Mouse (Mus musculus) liver, embryonic 13.5 days (tissue): ENCODE measurements at regions not wholly inside any gene's neighbourhood (a gene's known extent, or its start where the extent isn't known, plus 50 kb on each side); places are given as distances from the start of the nearest gene placed in this dataset.
"Not testable (repeated sequence)": the region's sequence is repeated elsewhere in the genome, so short reads cannot be mapped to it uniquely, and the experiment has no call there.

Experiments used
- ATAC-seq: fragments of 200-750 bp; cut with Nextera tagmentation; 2 replicates; pipeline ENCODE4 v1.8.0; 2017; ENCODE audit warnings: low read depth, mild to moderate bottlenecking, moderate number of reproducible peaks, moderate library complexity
- DNase-seq: peaks from one replicate; pipeline ENCODE4 v3.0.0; 2022
- H3K27ac ChIP-seq: fragments of 300-500 bp; sonication (generic); 2 replicates; pipeline ENCODE4 v1.5.1; 2015; ENCODE audit warnings: moderate library complexity, mild to moderate bottlenecking, inconsistent platforms
- H3K27me3 ChIP-seq: fragments of 300-500 bp; sonication (generic); 2 replicates; pipeline ENCODE4 v1.6.1; 2015; ENCODE audit warnings: mild to moderate bottlenecking, inconsistent platforms
- H3K36me3 ChIP-seq: fragments of 300-500 bp; sonication (generic); 2 replicates; pipeline ENCODE4 v1.6.1; 2015; ENCODE audit warnings: mild to moderate bottlenecking, inconsistent platforms
- H3K4me1 ChIP-seq: fragments of 300-500 bp; sonication (generic); replicated peaks from 2 replicates; pipeline ENCODE4 v1.6.1; 2015; ENCODE audit warnings: inconsistent platforms
- H3K4me2 ChIP-seq: fragments of 300-500 bp; sonication (generic); 2 replicates; pipeline ENCODE4 v1.6.1; 2015; ENCODE audit warnings: inconsistent platforms, mild to moderate bottlenecking, moderate library complexity
- H3K4me3 ChIP-seq: fragments of 300-500 bp; sonication (generic); replicated peaks from 2 replicates; pipeline ENCODE4 v1.5.1; 2015; ENCODE audit warnings: mild to moderate bottlenecking, inconsistent platforms
- H3K9ac ChIP-seq: fragments of 300-500 bp; sonication (generic); 2 replicates; pipeline ENCODE4 v1.6.1; 2015; ENCODE audit warnings: mild to moderate bottlenecking, inconsistent platforms
- H3K9me3 ChIP-seq: fragments of 300-500 bp; sonication (generic); replicated peaks from 2 replicates; pipeline ENCODE4 v1.6.1; 2016; ENCODE audit warnings: inconsistent platforms
- WGBS: fragments of 180-500 bp; shearing (Covaris S2); methylation state at CpG from one replicate; pipeline ENCODE4 v1.1.7; 2015; ENCODE audit not compliant: insufficient replicate concordance; 5-methylcytosine and 5-hydroxymethylcytosine counted together

DNA sequence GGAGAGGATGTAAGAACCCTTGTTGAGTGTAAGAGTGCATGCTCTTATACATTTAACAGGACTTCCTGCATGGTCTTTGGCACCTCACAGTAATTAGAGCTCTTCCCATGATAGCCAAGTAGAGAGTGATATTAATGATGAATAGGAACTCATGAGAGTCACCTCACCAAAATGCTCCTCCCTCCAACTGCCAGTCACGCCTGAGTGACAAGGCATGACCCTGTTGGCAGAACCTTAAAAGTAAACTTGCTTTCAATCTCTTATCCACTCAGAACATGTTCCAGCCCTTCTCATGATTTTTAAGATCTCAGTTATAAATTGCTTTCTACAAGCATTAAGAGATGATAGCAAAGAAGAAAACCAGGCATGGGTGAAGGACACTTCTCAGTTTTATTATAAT, 291.8 kb downstream of the Tox3 start:
- 58% methylated on average over 1 of the region's 1 CpGs for WGBS
- no peak overlapping the region for H3K4me2 ChIP-seq
- H3K9ac ChIP-seq, result no peak overlapping the region
- no peak overlapping the region for H3K27ac ChIP-seq
- no peaks in the 10 kb centered on the region for H3K27me3 ChIP-seq
- H3K36me3 ChIP-seq, result no peaks in the 10 kb centered on the region
- no peaks in the 10 kb centered on the region for H3K9me3 ChIP-seq
- DNase-seq, result no peak
- ATAC-seq, result no peak
- H3K4me1 ChIP-seq, result no peaks in the 10 kb centered on the region
- H3K4me3 ChIP-seq, result no peak overlapping the region

DNA sequence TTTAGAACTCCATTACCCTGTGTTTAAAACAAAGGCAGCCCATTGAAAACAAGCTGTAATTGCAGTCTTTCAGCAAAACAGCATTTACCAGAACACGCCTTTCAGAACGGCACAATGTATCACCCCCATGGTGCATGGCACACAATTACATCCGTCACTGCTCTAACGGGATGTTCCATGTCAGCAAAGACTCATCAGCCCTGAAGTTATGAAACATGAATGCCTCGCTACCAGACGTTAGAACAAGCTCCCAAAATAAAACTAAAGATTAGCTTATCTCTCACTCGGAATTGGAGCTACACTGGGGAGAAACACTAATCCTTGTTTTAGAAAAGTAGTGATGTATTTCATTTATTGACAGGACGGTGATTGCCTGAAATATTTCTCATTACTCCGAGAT, 301.4 kb downstream of the Tox3 start:
- no peak overlapping the region for H3K4me2 ChIP-seq
- no peak overlapping the region for H3K27ac ChIP-seq
- no peaks in the 10 kb centered on the region for H3K36me3 ChIP-seq
- no peak overlapping the region for H3K4me3 ChIP-seq
- 68% methylated on average over 9 of the region's 9 CpGs for WGBS
- ATAC-seq (no peak), DNase-seq (no peak)
- H3K27me3 ChIP-seq, result no peaks in the 10 kb centered on the region
- no peaks in the 10 kb centered on the region for H3K4me1 ChIP-seq
- H3K9ac ChIP-seq, result no peak overlapping the region
- H3K9me3 ChIP-seq, result no peaks in the 10 kb centered on the region

DNA sequence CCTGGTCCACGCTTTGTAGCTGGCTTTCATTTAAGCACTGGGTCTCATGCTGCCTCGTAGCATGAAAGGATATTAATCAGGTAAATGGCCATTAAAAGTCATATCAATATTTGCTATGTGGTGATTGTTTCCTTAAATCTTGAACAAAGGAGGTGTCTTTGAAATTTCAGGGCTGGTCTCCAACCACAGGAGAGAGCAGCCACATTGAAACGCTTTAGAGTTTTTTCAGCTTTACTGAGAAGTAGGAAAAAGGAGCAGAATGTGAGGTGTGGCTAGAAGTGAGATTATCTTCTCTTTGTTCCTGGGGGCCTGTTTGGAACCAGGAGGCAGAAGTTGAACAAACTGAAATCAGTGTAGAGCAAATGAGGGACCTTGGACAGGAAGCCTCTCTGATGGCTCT, 311.7 kb downstream of the Tox3 start:
- Histone ChIP-seq H3K4me2 (no peak overlapping the region), H3K27ac (no peak overlapping the region), H3K9ac (no peak overlapping the region), H3K9me3 (no peaks in the 10 kb centered on the region), H3K4me3 (no peak overlapping the region), H3K36me3 (no peaks in the 10 kb centered on the region), H3K4me1 (no peaks in the 10 kb centered on the region), H3K27me3 (no peaks in the 10 kb centered on the region)
- ATAC-seq (no peak), DNase-seq (no peak)
- WGBS, result 51% methylated on average over 3 of the region's 3 CpGs

DNA sequence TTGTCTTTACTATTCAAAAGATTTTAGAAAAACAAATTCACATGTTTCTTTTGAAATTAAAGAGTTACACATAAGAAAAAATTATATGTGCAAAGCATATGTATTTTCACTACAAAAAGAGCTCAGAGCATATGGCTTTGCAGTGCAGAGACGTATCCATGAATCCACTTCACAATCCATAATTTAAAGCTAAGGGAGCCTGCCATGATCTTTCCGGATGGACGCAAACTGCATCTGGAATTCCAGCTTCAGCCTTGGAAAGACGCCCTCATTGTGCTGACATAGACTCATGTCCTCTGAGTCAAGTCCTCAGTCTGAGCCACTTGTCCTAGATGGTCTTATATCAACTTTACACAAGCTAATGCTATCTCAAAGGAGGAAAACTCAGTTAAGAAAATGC, 315.6 kb downstream of the Tox3 start:
- H3K4me1 ChIP-seq, result no peaks in the 10 kb centered on the region
- WGBS, result 75% methylated on average over 4 of the region's 4 CpGs
- ATAC-seq (no peak), DNase-seq (no peak)
- no peaks in the 10 kb centered on the region for H3K36me3 ChIP-seq
- no peak overlapping the region for H3K9ac ChIP-seq
- no peak overlapping the region for H3K27ac ChIP-seq
- H3K4me3 ChIP-seq, result no peak overlapping the region
- H3K27me3 ChIP-seq, result no peaks in the 10 kb centered on the region
- no peak overlapping the region for H3K4me2 ChIP-seq
- H3K9me3 ChIP-seq, result no peaks in the 10 kb centered on the region

DNA sequence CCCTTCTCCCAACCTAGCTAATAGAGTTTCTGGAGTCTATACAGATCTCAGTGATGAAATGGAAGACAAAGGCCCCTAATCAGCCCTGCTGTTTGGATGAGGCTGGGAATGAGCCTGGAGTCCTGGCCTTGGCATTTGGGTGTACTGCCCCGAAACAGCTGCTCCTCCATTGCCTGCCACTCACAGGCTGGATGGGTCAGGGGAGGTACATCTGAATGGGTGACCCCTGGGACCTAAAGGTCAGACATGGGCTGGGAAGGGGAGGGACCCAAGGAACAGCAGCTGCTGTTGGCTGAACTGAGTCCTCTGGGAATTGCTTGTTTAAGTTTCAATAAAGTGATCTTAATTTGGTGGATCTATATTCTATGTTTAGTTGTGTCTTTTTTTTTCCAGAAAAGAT, 316.9 kb downstream of the Tox3 start:
- Histone ChIP-seq H3K4me1 (no peaks in the 10 kb centered on the region), H3K36me3 (no peaks in the 10 kb centered on the region), H3K9me3 (no peaks in the 10 kb centered on the region), H3K27me3 (no peaks in the 10 kb centered on the region), H3K9ac (no peak overlapping the region), H3K4me3 (no peak overlapping the region), H3K4me2 (no peak overlapping the region), H3K27ac (no peak overlapping the region)
- no peak for ATAC-seq
- DNase-seq, result no peak
- WGBS, result 27% methylated on average over 1 of the region's 1 CpGs

DNA sequence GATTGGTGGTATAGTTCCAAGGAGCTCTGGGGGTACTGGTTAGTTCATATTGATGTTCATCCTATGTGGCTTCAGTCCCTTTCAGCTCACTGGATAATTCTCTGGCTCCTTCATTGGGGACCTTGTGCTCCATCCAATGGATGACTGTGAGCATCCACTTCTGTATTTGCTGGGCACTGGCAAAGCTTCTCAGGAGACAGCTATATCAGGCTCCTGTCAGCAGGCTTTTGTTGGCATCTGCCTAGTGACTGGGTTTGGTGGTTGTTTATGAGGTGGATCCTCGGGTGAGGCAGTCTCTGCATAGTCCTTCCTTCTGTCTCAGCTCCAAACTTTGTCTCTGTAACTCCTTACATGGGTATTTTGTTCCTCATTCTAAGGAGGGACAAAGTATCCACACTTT, 330.2 kb downstream of the Tox3 start:
- 41% methylated on average over 1 of the region's 1 CpGs for WGBS
- not testable (repeated sequence) for H3K27ac ChIP-seq, H3K27me3 ChIP-seq, H3K4me1 ChIP-seq, H3K36me3 ChIP-seq, H3K9ac ChIP-seq, H3K9me3 ChIP-seq, DNase-seq, H3K4me2 ChIP-seq, H3K4me3 ChIP-seq, ATAC-seq

DNA sequence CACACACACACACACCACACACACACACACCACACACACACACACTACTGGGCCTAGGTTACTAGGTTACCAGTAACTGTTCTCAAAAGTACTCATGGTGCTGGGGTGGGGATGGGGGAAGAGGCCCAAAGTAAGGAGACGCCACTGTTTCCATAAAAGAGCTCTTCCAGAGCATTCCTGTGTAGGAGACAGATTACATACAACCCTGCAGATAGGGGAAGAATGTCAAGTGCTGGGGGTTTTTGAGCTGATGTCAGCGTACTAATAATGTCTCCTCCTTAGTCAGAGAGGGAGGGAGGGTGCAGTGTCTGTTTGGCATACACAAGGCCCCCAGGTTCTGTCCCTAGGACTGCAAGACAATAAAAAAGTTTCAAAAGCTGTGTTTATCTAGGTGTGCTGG, 334.4 kb downstream of the Tox3 start:
- no peak overlapping the region for H3K27ac ChIP-seq
- 48% methylated on average over 2 of the region's 2 CpGs for WGBS
- H3K36me3 ChIP-seq, result no peaks in the 10 kb centered on the region
- H3K9ac ChIP-seq, result no peak overlapping the region
- ATAC-seq, result no peak
- DNase-seq, result no peak
- H3K9me3 ChIP-seq, result no peaks in the 10 kb centered on the region
- no peak overlapping the region for H3K4me3 ChIP-seq
- no peaks in the 10 kb centered on the region for H3K4me1 ChIP-seq
- no peaks in the 10 kb centered on the region for H3K27me3 ChIP-seq
- no peak overlapping the region for H3K4me2 ChIP-seq

DNA sequence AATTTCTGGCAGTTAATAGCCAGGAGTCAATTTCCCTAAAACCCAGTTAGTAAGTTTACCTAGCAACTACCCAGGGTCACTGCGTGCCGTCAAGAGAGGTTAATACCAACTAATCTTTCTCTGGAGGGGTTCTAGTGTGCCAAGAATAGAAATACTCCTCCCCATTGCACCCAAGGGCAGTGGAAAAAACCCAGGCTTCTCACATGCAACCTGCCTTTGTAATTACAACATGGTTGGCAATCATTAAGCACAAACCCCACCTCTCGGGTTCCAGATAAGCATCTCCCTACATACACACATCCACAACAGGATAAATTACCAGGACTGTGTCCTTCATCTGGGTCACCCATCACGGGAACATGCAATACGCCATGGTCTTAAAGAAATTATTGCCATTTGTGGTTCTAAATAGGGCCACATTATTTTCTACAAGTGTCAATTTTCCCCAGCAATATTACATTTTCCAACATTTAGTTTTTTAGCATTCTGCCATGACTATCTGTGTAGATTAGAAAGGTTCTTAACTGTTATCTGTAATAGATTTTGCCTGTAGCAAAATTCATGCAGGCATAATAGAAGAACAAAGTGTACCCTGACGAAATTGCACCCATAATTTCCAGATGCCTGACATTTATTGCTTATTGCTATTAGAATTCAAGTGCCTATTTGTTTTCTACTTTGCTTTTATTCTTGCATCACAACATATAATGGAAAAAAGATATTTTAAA, 336.3 kb downstream of the Tox3 start:
- ATAC-seq (no peak), DNase-seq (no peak)
- Histone ChIP-seq H3K36me3 (no peaks in the 10 kb centered on the region), H3K4me3 (no peak overlapping the region), H3K9me3 (no peaks in the 10 kb centered on the region), H3K4me1 (no peaks in the 10 kb centered on the region), H3K4me2 (no peak overlapping the region), H3K27ac (no peak overlapping the region), H3K9ac (no peak overlapping the region), H3K27me3 (no peaks in the 10 kb centered on the region)
- WGBS, result 65% methylated on average over 6 of the region's 6 CpGs

DNA sequence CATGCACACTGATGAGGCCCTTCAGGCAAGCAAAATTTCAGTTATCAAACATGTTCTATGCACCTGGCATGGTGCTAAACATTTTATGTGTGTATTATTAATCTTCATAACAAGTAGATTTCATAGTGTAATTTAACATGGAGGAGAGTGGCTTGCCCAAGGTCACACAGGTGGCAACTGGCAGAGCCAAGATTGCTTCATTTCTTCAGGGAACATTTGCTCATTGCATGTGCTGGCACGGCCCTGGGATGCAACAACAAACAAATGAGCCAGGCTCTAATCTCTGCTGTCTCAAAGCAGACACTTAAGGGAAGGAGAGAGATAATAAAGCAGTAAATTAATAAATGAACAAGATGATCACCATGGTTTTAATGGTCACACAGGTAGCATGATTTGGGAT, 338.7 kb downstream of the Tox3 start:
- no peaks in the 10 kb centered on the region for H3K27me3 ChIP-seq
- no peaks in the 10 kb centered on the region for H3K9me3 ChIP-seq
- no peaks in the 10 kb centered on the region for H3K4me1 ChIP-seq
- ATAC-seq (no peak), DNase-seq (no peak)
- no peaks in the 10 kb centered on the region for H3K36me3 ChIP-seq
- H3K27ac ChIP-seq, result no peak overlapping the region
- H3K4me3 ChIP-seq, result no peak overlapping the region
- H3K9ac ChIP-seq, result no peak overlapping the region
- no peak overlapping the region for H3K4me2 ChIP-seq
- 48% methylated on average over 1 of the region's 1 CpGs for WGBS

DNA sequence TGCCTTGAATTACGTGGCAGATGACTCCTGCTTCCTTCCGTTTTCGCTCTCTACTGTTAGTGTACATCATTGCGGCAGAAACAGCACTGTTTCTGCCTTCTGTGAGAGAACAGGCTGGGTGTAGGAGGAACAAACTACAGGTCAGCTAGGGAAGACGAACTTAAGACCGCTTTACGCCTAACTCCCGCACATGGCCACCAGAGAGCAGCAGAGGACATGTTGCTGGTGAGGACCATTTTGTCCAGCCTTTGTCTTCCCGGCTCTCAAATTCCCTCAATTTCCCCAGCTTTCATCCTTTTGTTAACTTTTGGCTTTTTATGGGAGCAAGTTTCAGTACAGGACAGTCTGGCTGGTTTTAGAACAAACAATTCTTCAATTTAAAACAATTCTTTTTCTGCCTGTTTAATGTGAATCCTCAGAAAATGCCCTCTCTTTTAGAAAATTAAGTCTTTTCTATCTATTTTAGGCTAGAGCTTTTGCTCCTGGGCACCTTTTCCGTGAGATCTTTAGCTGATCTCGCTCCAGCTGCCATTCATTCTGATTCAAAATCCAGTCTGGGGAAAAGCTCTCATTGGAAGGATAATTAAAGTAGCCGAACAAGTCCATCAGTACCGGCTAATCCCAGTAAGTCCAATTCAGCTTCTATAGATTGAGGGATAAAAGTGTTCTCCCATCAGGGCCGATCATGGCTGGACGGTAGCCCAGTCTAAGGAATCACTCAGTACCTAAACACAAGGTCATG, 347.1 kb downstream of the Tox3 start:
- Histone ChIP-seq H3K4me1 (no peaks in the 10 kb centered on the region), H3K4me3 (no peak overlapping the region), H3K4me2 (no peak overlapping the region), H3K36me3 (no peaks in the 10 kb centered on the region), H3K9ac (no peak overlapping the region), H3K27me3 (no peaks in the 10 kb centered on the region), H3K9me3 (no peaks in the 10 kb centered on the region; the same call in 1 of the 2 replicates), H3K27ac (no peak overlapping the region)
- ATAC-seq, result no peak
- DNase-seq, result peak; percentile 12
- 33% methylated on average over 15 of the region's 15 CpGs for WGBS

DNA sequence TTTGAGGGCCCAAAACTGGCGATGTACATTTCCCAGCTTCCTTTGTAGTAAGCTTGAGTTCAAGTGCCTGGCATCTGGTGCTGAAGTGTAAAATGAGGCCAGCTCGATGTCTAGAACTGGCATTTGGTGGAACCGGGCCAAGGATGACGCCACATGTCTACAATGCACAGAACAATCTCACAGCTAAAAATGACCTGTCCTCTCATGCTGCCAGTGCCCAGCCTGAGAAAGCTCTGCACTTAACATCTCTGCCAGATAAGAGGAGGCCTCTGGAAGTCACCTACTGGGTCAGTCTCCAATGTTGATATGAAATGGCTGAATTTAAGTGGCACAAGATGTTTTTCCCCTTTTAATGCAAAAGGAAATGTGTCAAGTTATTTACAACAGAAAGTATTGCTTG, 354.4 kb downstream of the Tox3 start:
- WGBS, result 71% methylated on average over 4 of the region's 4 CpGs
- Histone ChIP-seq H3K27me3 (no peaks in the 10 kb centered on the region), H3K27ac (no peak overlapping the region), H3K9ac (no peak overlapping the region), H3K9me3 (no peaks in the 10 kb centered on the region; the same call in 1 of the 2 replicates), H3K4me1 (no peaks in the 10 kb centered on the region), H3K36me3 (no peaks in the 10 kb centered on the region), H3K4me2 (no peak overlapping the region), H3K4me3 (no peak overlapping the region)
- DNase-seq, result no peak
- ATAC-seq, result no peak

DNA sequence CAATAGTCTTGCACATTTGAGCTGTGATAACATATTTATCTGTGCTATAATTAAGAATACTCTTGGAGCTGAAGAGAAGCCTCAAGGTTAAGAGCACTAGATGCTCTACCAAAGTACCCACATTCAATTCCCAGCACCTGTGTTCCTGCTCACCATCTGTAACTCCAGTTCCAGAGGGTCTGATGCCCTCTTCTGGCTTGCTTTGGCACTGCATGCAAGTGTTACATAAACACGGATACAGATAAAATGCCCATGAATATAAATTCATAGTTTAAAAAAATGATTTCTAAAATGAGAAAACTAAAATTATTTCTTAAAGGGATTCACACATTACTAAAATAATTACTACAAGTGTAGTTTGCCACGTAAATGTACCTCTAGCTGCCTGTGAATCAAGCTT, 364.3 kb downstream of the Tox3 start:
- 55% methylated on average over 2 of the region's 2 CpGs for WGBS

More for the DNA sequence above, 364.3 kb downstream of the Tox3 start:
- H3K9ac ChIP-seq, result no peak overlapping the region
- H3K4me1 ChIP-seq, result no peaks in the 10 kb centered on the region
- no peaks in the 10 kb centered on the region for H3K36me3 ChIP-seq
- ATAC-seq, result no peak
- no peak overlapping the region for H3K4me2 ChIP-seq
- no peak overlapping the region for H3K4me3 ChIP-seq
- no peaks in the 10 kb centered on the region for H3K27me3 ChIP-seq
- no peak overlapping the region for H3K27ac ChIP-seq
- H3K9me3 ChIP-seq, result no peaks in the 10 kb centered on the region
- DNase-seq, result no peak
